Mouse (Mus musculus) layer of hippocampus, adult 2 months (tissue): ENCODE data around the gene Arf1. TPM values are rescaled to one million over a fixed set of nuclear protein-coding genes. Genes with fewer than 3 reads are reported as not detected.

Experiments
- DNase-seq, 2 experiments: peaks; one replicate each; pipeline ENCODE4 v3.0.0; 2022; ENCODE audit warnings: low spot score in 2 of 2
- H3K27ac ChIP-seq: fragments of 200-600 bp; 2 replicates; pipeline ENCODE4 v1.8.1; 2022
- H3K4me3 ChIP-seq: fragments of 200-600 bp; 2 replicates; pipeline ENCODE4 v1.8.1; 2022; ENCODE audit warnings: mild to moderate bottlenecking
- CTCF ChIP-seq: fragments of 200-600 bp; conservative IDR thresholded peaks from 2 replicates; pipeline ENCODE4 v1.8.1; 2022; ENCODE audit warnings: antibody characterized with exemption, mild to moderate bottlenecking, moderate library complexity
- total RNA-seq, 2 experiments: library from RNA; stranded (reverse); gene quantifications; 2 replicates each; pipeline ENCODE4 v1.2.3; 2021

Gene Arf1
- total RNA-seq, 2 experiments from 2014 or later = 498 to 523 TPM

DNA sequence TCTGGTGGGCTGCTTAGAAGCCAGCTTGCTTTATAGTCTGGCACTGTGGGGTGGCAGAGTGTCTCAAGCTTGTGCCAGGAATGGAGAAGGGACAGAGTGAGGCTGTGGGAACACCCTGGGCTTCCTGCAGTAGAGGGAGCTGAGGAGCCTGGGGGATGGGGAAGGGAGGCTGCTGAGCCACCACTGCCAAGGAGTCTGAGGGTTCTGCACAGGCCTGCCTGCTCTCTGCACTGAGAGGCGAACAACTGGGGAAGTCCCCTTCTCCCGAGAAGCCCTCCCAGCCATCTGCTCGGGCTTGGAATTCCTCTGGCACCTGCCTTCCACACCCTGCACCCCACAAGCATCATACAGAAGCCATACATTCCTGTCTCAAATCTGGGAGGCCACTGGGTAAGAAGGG is 13.8 kb upstream of the Arf1 start:
- Histone ChIP-seq H3K27ac (no peak overlapping the region), H3K4me3 (no peak overlapping the region)
- DNase-seq = no peak
- TF ChIP-seq CTCF = no peak

DNA sequence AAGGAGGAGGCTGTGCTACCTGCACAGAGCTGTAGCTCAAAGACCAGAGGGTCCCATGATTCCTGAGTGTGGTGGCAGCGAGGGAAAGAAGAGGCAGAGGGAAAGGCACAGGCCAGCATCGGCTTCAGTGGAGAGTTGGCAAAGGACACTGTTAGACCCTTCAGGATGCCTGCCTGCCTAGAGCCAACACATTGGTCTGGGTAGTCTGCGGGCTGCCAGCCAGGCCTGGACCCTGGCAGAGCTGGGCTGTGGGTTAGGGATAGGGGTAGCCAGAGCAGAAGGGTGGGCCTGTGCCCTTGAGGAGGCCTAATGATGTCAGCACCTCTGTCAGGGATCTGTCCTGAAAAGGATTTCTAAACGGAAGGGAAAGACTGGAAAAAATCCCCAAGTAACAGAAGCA is 11.7 kb upstream of the Arf1 start:
- no peak for DNase-seq
- H3K4me3 ChIP-seq = no peak overlapping the region
- no peak overlapping the region for H3K27ac ChIP-seq
- TF ChIP-seq CTCF = no peak

DNA sequence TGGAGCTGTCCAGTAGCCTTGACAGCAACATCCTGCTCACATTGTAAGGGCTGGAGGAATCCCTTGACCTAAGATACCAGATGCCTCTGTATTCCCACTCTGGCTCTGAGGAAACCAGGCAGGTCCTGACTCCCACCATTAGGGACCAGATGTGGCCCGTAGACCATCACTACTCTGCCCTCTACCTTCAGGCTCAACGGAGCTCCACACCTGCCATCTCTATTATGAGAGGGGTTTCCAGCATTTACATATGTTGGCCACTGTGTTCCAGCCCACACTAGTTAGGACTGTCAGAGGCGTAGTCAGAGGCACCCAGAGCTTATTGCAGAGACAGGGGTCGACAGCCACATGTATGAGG is 11.3 kb upstream of the Arf1 start:
- Histone ChIP-seq H3K4me3 (no peak overlapping the region), H3K27ac (no peak overlapping the region)
- no peak for DNase-seq
- no peak for TF ChIP-seq CTCF

DNA sequence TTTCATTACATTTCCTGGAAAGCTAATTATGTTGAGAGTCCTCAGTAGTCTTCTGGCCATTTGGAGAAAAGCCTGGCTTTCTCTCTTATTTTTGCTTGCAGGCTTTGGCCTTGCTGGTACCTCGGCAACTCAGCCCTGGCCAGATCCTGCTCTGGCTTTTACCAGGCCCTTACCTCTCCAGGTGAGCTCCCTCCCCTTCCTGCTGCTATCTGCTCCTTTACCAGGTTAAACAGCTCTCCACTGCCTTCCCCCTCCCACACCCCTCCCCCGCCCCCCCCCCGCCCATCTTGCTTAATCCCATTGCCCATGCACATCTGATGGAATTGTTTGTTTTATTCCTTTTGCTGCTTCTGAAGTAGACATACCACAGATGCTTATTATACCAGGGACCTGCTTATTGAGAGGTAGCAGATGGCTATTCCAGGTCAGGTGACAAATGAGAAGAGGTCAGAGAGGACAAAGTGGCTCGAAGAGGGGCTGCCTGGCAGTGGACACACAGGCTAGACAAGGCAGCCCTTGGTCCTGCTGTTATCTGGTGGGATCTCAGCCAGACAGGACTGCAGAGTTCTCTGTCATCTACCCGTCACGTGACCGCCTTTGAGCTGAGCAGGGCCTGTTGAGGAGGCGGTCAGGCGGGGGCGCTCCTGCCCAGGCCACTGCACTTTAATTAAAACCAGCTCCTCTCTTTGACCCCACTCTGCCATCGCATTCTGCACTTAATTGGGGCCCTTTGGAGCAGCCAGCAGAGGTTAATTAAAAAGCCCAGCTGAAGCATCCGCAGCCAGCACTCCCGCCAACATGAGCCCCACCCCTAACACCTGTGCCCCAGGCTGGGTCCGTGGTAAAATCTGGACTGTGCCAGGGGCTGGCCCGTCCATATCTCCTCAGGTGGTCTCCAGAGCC is 10.7 kb upstream of the Arf1 start:
- H3K4me3 ChIP-seq = no peak overlapping the region
- TF ChIP-seq CTCF = peak; percentile 75
- peak in 1 of 2 experiments; percentile 56 for DNase-seq
- H3K27ac ChIP-seq = no peak overlapping the region

DNA sequence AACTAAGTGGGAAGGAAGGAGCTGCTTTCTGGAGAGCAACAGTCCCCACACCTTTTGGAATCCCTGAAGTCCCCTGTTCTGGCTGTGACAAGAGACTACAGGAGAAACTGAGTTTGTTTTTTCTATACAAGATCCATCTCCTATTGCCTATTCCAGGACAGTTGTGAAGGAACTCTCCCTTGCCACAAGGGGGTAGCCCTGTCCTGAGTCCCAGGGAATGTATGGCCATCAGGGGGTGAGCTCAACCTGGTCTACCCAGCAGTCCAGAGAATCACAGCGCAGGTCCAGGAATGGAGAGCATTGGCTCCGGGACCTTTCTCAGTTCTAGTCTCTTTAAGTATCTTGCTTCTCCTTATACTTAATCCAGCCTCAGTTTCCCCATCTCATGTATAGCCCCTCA is 4.7 kb upstream of the Arf1 start:
- peak; percentile 27 for TF ChIP-seq CTCF
- no peak overlapping the region for H3K4me3 ChIP-seq
- no peak overlapping the region for H3K27ac ChIP-seq
- no peak for DNase-seq

DNA sequence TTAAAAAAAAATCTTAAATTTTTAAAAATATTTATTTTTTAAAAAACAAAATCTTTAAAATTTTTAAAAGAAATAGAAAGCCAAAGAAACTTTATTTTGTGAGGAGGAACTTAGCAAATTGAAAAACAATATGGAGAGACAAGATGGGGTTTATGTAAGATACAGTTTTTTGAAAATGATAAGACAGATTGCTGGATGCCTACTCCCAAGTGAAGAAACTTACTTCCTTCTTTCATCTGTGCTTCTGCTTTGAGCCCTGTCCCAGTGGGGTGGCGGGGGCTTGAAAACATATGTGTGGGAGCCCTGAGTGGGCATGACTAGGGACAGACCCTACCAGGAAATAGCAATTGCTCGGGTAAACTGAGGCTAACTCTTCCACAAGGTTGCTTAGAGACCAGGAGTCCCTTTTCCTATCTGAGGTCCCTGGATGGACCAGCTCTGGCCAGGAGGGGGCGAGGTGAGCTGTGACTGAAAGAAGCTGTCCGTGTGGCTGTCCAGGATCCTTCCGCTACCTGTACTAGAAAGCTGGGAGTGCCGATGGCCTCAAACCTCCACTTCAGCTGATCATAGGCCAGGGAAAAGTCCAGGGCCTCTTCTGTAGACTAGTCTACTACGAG is 2.2 kb upstream of the Arf1 start:
- Histone ChIP-seq H3K4me3 (no peak overlapping the region), H3K27ac (peak overlapping the region; percentile 1; the same call in 1 of the 2 replicates)
- peak; percentile 83 for TF ChIP-seq CTCF
- DNase-seq = peak; percentile 41

DNA sequence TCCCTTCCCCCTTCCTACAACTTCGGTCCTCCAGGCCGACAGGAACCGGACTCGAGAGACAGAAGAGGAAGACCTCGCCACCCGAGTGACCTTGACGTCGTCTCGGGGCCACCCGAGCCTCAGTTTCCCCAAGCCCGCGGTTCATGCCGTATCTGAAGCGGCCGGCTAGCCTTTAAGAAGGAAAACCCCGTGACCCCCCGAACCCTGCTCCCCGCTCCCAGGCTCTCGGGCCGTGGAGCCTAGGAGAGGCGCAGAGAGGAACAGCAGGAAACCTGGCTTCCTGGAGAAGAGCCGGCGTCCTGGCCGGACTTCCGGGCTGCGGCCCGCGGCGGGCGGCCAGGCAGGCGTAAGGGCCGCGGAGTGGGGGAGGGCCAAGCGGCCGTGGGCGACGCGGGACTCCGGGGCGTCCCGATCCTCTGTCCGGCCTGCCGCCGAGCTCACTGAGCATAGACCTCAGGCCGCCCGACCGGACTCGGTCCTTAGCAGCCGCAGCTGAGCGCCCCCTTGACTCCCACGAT is 407 bp downstream of the Arf1 start:
- no peak for DNase-seq
- Histone ChIP-seq H3K4me3 (peak overlapping the region; percentile 81), H3K27ac (peak overlapping the region; percentile 97)
- TF ChIP-seq CTCF = no peak

DNA sequence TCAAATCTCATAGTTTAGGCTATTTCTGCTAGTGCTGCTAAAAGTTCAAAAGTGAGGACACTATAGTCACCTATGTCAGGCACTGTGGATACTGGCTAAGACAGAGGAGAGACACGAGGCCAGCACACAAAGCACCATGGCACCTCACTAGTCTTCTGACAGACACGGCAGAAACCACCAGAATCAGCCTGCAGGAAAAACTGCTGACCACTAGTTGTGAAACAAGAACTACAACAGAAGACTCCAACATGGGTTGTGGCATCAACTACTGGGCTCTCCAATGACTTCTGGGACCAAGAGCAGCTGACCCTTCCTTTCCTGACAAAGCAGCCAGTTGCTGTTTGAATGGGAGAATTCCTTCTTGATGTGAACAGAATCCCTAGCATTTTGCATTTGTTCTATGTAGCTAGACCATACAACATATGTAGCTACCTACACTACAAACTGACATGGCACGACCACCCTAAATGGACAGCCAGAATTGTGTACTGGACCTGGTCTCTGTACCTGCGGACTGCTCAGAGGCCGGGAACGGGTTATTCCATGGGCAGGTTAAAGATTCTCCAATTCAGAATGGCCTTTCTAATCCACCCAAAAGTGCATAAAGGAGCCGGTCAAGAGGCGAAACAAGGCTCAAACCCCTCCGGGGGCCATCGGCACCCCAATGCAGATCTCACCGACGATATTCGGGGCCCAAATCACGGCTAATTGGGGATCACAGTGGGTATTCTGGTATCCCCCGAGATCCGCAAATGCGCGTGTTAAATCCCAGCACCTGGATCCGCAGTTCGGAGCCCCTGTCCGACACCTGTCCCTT is 1.1 kb downstream of the Arf1 start:
- DNase-seq = no peak
- 0 out of 2 replicates have a peak, but pooled peaks have one; percentile 12 for TF ChIP-seq CTCF
- Histone ChIP-seq H3K4me3 (peak overlapping the region; percentile 81), H3K27ac (peak overlapping the region; percentile 97)

DNA sequence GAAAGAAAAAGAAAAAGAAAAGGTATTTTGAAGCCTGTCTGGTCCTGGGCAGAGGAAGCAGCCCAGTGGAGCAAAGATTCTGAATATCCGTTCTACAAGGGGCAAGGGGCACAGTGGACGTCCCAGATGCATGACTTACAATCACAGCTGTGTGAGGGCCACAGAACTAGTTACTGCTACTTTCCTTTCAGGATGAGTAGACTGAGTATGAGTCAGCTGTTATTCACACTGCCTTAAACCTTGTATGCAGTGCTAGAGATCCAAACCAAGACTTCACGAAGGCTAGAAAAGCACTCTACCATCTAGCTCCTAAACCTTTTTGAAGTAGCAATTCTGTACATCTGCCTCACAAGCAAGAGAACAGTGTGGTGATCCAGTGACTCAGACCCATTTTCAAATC is 1.8 kb downstream of the Arf1 start:
- DNase-seq = no peak
- peak overlapping the region; percentile 81 for H3K4me3 ChIP-seq
- H3K27ac ChIP-seq = peak overlapping the region; percentile 97
- TF ChIP-seq CTCF = no peak

DNA sequence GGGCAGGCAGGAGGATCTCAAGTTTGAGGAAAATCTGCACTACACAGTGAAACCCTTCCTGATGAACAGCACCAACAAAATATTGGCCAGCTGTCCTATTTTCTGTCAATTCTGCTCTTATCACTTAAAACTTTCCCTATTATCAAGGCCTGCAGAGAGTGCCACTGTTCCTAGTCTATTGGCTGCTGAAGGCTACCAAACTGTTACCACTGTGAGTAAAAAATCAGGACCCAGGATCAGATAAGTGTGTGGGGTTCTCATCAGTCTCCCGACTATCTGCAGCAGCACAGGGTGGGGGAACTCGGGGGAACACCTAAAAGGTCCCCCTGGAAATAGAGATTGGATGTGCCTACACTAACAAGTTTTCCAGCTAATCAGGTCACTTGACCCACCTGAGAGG is 2.9 kb downstream of the Arf1 start:
- TF ChIP-seq CTCF = no peak
- H3K27ac ChIP-seq = no peak overlapping the region
- DNase-seq = no peak
- peak overlapping the region; percentile 81; the same call in 1 of the 2 replicates for H3K4me3 ChIP-seq

DNA sequence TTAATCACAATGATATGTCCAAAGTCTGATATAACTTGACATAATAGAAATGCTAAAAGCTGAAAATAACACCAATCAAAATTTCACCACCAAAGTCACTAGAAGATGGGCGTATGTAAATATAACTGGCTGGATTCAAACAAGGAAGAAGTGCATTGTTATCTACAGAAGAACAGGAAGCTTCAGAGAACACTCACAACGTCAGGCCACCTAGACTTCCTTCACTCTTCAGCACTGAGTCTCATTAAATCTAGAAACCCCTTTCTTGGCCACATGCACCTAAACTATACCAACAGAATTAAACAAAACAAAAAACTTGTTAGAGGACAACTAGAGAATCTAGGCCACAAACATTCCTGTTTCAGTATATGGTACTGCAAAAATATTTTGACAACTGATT is 3.6 kb downstream of the Arf1 start:
- H3K4me3 ChIP-seq = no peak overlapping the region; the same call in 1 of the 2 replicates
- no peak for TF ChIP-seq CTCF
- H3K27ac ChIP-seq = no peak overlapping the region
- DNase-seq = no peak

DNA sequence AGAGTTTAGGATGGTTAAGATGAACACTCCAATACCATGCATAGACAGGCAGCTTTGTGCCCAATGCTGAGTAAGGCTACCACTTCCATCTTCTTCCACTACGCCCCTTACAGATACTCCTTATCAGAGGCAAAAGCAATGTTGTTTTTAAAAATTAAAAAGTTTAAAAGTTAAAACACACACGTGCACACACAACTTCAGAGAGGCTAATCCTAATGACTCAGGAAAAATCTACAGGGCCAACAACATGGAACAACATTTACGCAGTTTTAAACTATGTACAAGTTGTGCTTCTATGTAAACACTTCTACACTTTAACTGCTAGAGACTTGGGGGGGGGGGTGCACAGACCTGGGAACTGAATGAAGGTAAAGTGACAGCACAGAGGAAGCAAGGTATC is 4.0 kb downstream of the Arf1 start:
- Histone ChIP-seq H3K4me3 (no peak overlapping the region), H3K27ac (no peak overlapping the region)
- no peak for DNase-seq
- no peak for TF ChIP-seq CTCF

DNA sequence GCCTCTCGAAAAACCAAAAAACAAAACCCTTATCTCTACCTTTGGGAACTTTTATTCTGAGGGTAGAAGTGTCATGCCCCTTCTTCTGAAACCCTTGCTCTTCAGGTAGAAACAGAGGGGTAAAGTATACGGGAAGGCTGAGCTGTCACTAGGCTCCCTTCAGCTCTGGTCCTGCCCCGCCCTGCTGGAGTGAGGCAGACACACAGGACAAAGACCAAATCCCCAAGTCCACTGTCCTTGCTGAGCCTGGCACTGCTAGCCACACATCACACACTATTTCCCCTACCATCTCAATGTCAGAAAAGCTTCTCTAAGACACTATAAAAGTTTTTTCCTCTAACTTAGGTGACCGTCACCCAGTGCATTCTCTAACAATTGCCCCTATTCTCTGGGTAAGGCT is 5.8 kb downstream of the Arf1 start:
- H3K27ac ChIP-seq = peak overlapping the region; percentile 6; the same call in 1 of the 2 replicates
- H3K4me3 ChIP-seq = no peak overlapping the region
- no peak for DNase-seq
- TF ChIP-seq CTCF = 0 out of 2 replicates have a peak, but pooled peaks have one; percentile 5
